Mouse (Mus musculus) liver, embryonic 14.5 days (tissue): ENCODE measurements around the gene Ahcyl2. TPM values are rescaled to one million over a fixed set of nuclear protein-coding genes. Genes with fewer than 3 reads are reported as not detected.

Source experiments
- ATAC-seq: fragments of 200-750 bp; cut with Nextera tagmentation; 2 replicates; pipeline ENCODE4 v1.8.0; 2017; ENCODE audit warnings: moderate number of reproducible peaks, mild to moderate bottlenecking, moderate library complexity; ENCODE audit not compliant: insufficient read depth
- DNase-seq, 3 experiments: peaks; one replicate each; pipeline ENCODE4 v3.0.0-alpha.2; 2012 to 2013; ENCODE audit warnings: low read depth in 3 of 3, low spot score in 3 of 3
- H3K27ac ChIP-seq: fragments of 300-500 bp; sonication (generic); 2 replicates; pipeline ENCODE4 v1.5.1; 2014; ENCODE audit warnings: moderate library complexity, mild to moderate bottlenecking, control low read depth, inconsistent platforms
- H3K27me3 ChIP-seq: fragments of 300-500 bp; sonication (generic); 2 replicates; pipeline ENCODE4 v1.6.1; 2014; ENCODE audit warnings: mild to moderate bottlenecking, low read length, moderate library complexity; ENCODE audit not compliant: control insufficient read depth, insufficient read depth
- H3K36me3 ChIP-seq: fragments of 300-500 bp; sonication (generic); replicated peaks from 2 replicates; pipeline ENCODE4 v1.6.1; 2014; ENCODE audit warnings: low read depth; ENCODE audit not compliant: control insufficient read depth, insufficient read depth
- H3K4me1 ChIP-seq, 2 experiments: fragments of 200-500 bp in 1 of 2; fragments of 300-500 bp in 1 of 2; sonication (generic) in 1 of 2; replicated peaks; 2 replicates each; pipeline ENCODE4 v1.6.1; 2012 to 2014; ENCODE audit warnings: antibody characterized with exemption in 1 of 2, inconsistent platforms in 1 of 2, low read length in 1 of 2; ENCODE audit not compliant: control insufficient read depth in 2 of 2, insufficient read depth in 2 of 2
- H3K4me2 ChIP-seq: fragments of 300-500 bp; sonication (generic); 2 replicates; pipeline ENCODE4 v1.6.1; 2014; ENCODE audit warnings: low read depth, mild to moderate bottlenecking, control low read depth, moderate library complexity
- H3K4me3 ChIP-seq, 2 experiments: fragments of 200-500 bp in 1 of 2; fragments of 300-500 bp in 1 of 2; sonication (generic) in 1 of 2; 2 replicates each; pipeline ENCODE4 v1.5.1; 2012 to 2014; ENCODE audit warnings: low read depth in 2 of 2, low read length in 2 of 2, mild to moderate bottlenecking in 2 of 2, control low read depth in 1 of 2, inconsistent platforms in 1 of 2, moderate library complexity in 1 of 2; ENCODE audit not compliant: insufficient read depth in 1 of 2
- H3K9ac ChIP-seq: fragments of 300-500 bp; sonication (generic); replicated peaks from 2 replicates; pipeline ENCODE4 v1.6.1; 2014; ENCODE audit warnings: mild to moderate bottlenecking, control low read depth, moderate library complexity
- H3K9me3 ChIP-seq: fragments of 300-500 bp; sonication (generic); 2 replicates; pipeline ENCODE4 v1.6.1; 2016; ENCODE audit warnings: low read length, mixed read lengths; ENCODE audit not compliant: control insufficient read depth
- CTCF ChIP-seq: IDR thresholded peaks from 2 replicates; pipeline ENCODE4 v1.5.1; 2016; ENCODE audit warnings: antibody characterized with exemption, low read depth, control low read depth
- EP300 ChIP-seq: IDR thresholded peaks from 2 replicates; pipeline ENCODE4 v1.6.1; 2016; ENCODE audit warnings: antibody characterized with exemption, low read depth
- WGBS: fragments of 180-500 bp; shearing (Covaris S2); extraction: QIAGEN DNeasy Blood & Tissue Kit; methylation state at CpG from one replicate; pipeline ENCODE4 v1.1.7; 2014; ENCODE audit not compliant: insufficient replicate concordance; 5-methylcytosine and 5-hydroxymethylcytosine counted together
- polyA plus RNA-seq, 2 experiments: library from polyadenylated mRNA; depleted of rRNA in 1 of 2; stranded (reverse) in 1 of 2; unstranded in 1 of 2; fragments of >200 nt; fragmentation: Nextera tagmentation in 1 of 2; extraction: Ambion mirVana in 1 of 2; gene quantifications; 2 replicates each; pipeline versions ENCODE4 v1.2.1 to v1.2.3; 2012 to 2014

The Ahcyl2 gene
- polyA plus RNA-seq, 2 experiments, result 3.2 to 4.2 TPM

GRCm38 (mm10) chr6:29896976-29897375 lies 129.2 kb downstream of the Ahcyl2 start:
- Histone ChIP-seq H3K36me3 (no peaks in the 10 kb centered on the region), H3K4me2 (no peak overlapping the region), H3K27me3 (no peaks in the 10 kb centered on the region), H3K27ac (no peak overlapping the region), H3K4me3 (no peak overlapping the region), H3K4me1 (peaks cover 0 to 4% of the 10 kb centered on the region in 2 experiments; a peak in 2 of 4 replicates), H3K9me3 (no peaks in the 10 kb centered on the region), H3K9ac (no peak overlapping the region)
- DNase-seq (no peak), ATAC-seq (no peak)
- TF ChIP-seq EP300, result no peak
- TF ChIP-seq CTCF, result no peak
- 80% methylated on average over 3 of the region's 3 CpGs for WGBS

DNA sequence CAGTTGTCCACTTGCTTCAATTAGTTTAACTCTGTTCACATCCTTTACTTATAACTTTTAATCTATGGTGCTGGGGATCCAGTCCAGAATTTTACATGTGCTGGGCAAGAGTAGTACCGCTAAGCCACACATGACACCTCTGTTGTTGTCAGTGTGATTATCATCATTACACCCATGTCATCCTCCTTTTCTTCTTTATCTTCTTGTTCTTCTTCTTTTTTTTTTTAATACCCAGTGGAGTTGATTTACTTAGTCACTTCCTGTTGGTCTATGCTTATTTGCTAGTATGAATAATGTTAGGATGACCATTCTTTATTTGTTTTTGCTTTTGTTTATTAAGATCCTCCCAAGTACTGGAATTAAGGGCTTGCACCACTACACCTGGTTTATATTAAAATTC lies 133.6 kb downstream of the Ahcyl2 start:
- WGBS, result 96% methylated on average over 1 of the region's 1 CpGs
- ATAC-seq, result no peak
- no peaks in the 10 kb centered on the region for H3K36me3 ChIP-seq

DNA sequence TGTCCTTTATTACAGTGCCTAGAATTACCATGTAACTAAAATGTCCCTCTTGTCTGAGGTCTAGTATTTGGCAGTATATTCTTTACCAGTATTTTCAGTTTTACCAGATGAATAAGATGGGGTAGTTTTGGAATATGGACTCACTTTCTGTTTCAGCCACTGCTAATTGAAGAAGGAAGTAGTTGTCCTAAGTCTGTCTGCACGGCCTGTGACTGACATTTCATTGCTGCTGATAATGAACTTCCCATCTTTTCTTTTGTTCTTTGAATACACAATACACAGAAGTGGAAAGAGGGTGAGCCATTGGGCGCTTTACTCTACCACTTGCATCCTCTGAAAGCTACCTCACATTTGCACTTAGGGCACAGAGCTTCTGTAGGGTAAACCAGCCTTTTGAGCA lies 134.4 kb downstream of the Ahcyl2 start:
- peaks cover 0 to 4% of the 10 kb centered on the region in 2 experiments; a peak in 2 of 4 replicates for H3K4me1 ChIP-seq
- no peaks in the 10 kb centered on the region for H3K36me3 ChIP-seq
- DNase-seq (no peak), ATAC-seq (no peak)
- H3K9ac ChIP-seq, result no peak overlapping the region
- TF ChIP-seq EP300 (no peak), CTCF (no peak)
- H3K9me3 ChIP-seq, result no peaks in the 10 kb centered on the region
- no peak overlapping the region for H3K4me2 ChIP-seq
- H3K27ac ChIP-seq, result no peak overlapping the region
- H3K27me3 ChIP-seq, result no peaks in the 10 kb centered on the region
- no peak overlapping the region for H3K4me3 ChIP-seq
- whole genome bisulfite sequencing, result 47% methylated on average over 2 of the region's 2 CpGs

More for the DNA sequence above, 133.6 kb downstream of the Ahcyl2 start:
- TF ChIP-seq EP300 (no peak), CTCF (no peak)
- Histone ChIP-seq H3K27me3 (no peaks in the 10 kb centered on the region), H3K27ac (no peak overlapping the region), H3K4me2 (no peak overlapping the region), H3K9ac (no peak overlapping the region), H3K4me1 (peaks cover 0 to 4% of the 10 kb centered on the region in 2 experiments; a peak in 2 of 4 replicates), H3K4me3 (no peak overlapping the region), H3K9me3 (no peaks in the 10 kb centered on the region)
- no peak for DNase-seq

- ATAC-seq (no peak), DNase-seq (no peak)
- TF ChIP-seq EP300 (no peak), CTCF (no peak)
- no peaks in the 10 kb centered on the region for H3K9me3 ChIP-seq
- no peak overlapping the region for H3K4me2 ChIP-seq
- H3K27ac ChIP-seq, result no peak overlapping the region
- H3K27me3 ChIP-seq, result no peaks in the 10 kb centered on the region
- no peak overlapping the region for H3K4me3 ChIP-seq
- no peaks in the 10 kb centered on the region for H3K36me3 ChIP-seq
- WGBS, result 81% methylated on average over 3 of the region's 3 CpGs
- H3K4me1 ChIP-seq, result peaks cover 0 to 4% of the 10 kb centered on the region in 2 experiments; a peak in 2 of 4 replicates
- H3K9ac ChIP-seq, result no peak overlapping the region
Measured at GRCm38 (mm10) chr6:29903343-29903914, 135.6 kb downstream of the Ahcyl2 start.

DNA sequence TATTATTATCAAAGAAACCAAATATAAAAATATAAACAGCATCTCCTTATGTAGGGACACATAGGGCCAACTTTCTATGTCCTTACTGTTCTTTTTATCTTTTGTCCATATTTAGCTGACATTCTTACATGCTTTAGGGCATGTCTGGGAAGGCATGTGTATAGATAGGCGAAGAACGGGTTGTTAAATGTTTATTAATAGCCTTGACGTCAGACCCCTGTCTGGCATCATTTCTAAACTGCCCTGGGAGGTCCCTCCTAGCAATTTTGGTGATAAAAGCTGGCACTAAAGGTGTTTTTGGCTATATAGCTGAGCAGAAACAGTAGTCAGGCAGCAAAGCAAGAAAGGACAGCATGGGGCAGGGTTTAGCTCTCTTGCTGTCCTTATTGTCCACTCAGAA lies 136.5 kb downstream of the Ahcyl2 start:
- no peak overlapping the region for H3K4me3 ChIP-seq
- no peaks in the 10 kb centered on the region for H3K9me3 ChIP-seq
- DNase-seq (no peak), ATAC-seq (no peak)
- no peak overlapping the region for H3K27ac ChIP-seq
- H3K4me2 ChIP-seq, result no peak overlapping the region
- H3K4me1 ChIP-seq, result peaks cover 0 to 4% of the 10 kb centered on the region in 2 experiments; a peak in 2 of 4 replicates
- no peak overlapping the region for H3K9ac ChIP-seq
- WGBS, result 65% methylated on average over 3 of the region's 3 CpGs
- H3K36me3 ChIP-seq, result no peaks in the 10 kb centered on the region
- H3K27me3 ChIP-seq, result no peaks in the 10 kb centered on the region
- TF ChIP-seq EP300, result no peak
- no peak for TF ChIP-seq CTCF
